Mouse (Mus musculus): ENCODE results near the gene Tnfaip2.

GRCm38 (mm10) chr12:111471721-111472120 lies 29.5 kb downstream of the Tnfaip2 start:
- TF ChIP-seq CTCF (IDR thresholded peaks at IDR 0.05; ENCODE audit: low read depth) (no peak), EP300 (IDR thresholded peaks at IDR 0.05; ENCODE audit: low read depth) (no peak)

Measured in liver, postnatal 0 days (tissue).